Mouse (Mus musculus) brain, adult 2 months (tissue): ENCODE data around the gene Vmn1r103.
"Not testable (repeated sequence)": the region's sequence is repeated elsewhere in the genome, so short reads cannot be mapped to it uniquely, and the experiment has no call there.

ENCODE experiments used
- DNase-seq: peaks from one replicate; pipeline ENCODE4 v3.0.0; 2011; ENCODE audit warnings: low read depth, low spot score

The Vmn1r103 gene

DNA sequence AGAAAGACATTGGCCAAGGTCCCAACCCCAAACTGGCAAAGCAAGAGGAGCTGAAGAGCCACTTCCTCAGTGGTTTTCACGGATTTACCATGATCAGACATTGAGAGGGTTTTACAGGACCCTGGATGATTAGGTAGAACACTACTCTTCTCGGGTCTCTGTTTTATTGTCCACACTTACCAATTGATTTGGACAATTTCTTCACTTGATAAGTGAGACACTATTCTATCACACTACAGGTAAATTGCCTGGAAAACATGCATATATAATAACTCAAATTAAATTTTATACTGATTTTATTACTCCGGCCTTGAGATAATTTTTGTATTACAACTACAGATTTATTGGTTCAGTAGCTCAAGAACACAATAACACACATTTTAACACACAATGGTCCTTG, at the start of gene Vmn1r103:
TSS of gene Vmn1r103 (minus strand) at position 101 of the 400 bp plus-strand sequence.
- not testable (repeated sequence) for DNase-seq

GRCm38 (mm10) chr7:20545657-20546056, 35.3 kb upstream of the Vmn1r103 start, which contains the start of gene Gm5726:
TSS of gene Gm5726 (minus strand) at chr7:20545757.
- DNase-seq, result not testable (repeated sequence)

GRCm38 (mm10) chr7:20533537-20533936, 23.2 kb upstream of the Vmn1r103 start, which contains the start of gene Vmn1r104:
TSS of gene Vmn1r104 (plus strand) at chr7:20533837.
- not testable (repeated sequence) for DNase-seq

DNA sequence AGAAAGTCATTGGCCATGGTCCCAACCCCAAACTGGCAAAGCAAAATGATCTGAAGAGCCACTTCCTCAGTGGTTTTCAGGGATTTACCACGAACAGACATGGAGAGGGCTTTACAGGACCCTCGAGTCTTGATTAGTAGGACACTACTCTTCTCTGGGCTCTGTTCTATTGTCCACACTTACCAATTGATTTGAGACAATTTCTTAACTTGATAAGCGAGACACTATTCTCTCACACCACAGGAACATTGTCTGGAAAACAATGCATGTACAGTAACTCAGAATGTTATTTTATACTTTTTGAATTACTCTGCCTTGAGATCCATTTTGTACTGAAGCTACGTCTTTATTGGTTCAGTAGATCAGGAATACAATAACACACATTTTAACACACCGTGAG, 35.5 kb downstream of the Vmn1r103 start, which contains the start of gene Gm10670:
TSS of gene Gm10670 (minus strand) at position 101 of the 400 bp plus-strand sequence.
- DNase-seq, result not testable (repeated sequence)
